Mouse (Mus musculus): Measurements from ENCODE around the gene F11r.

GRCm38 (mm10) chr1:171439072-171439471, 1.7 kb downstream of the F11r start:
- TF ChIP-seq GATA1 (IDR thresholded peaks at IDR 0.05; ENCODE audit: borderline replicate concordance, low read length) (no peak), FLI1 (IDR thresholded peaks at IDR 0.05; ENCODE audit: low read length) (no peak)
